Mouse (Mus musculus) hindbrain, embryonic 11.5 days (tissue): ENCODE data around the gene Rras2. TPM values are rescaled to one million over a fixed set of nuclear protein-coding genes. Genes with fewer than 3 reads are reported as not detected.

ENCODE experiments used
- ATAC-seq: fragments of 200-750 bp; cut with Nextera tagmentation; 2 replicates; pipeline ENCODE4 v1.8.0; 2017; ENCODE audit warnings: mild to moderate bottlenecking, moderate TSS enrichment, moderate library complexity; ENCODE audit not compliant: low FRiP score
- DNase-seq: peaks from one replicate; pipeline ENCODE4 v3.0.0-alpha.2; 2015; ENCODE audit warnings: low spot score
- H3K27ac ChIP-seq: fragments of 300-500 bp; sonication (generic); 2 replicates; pipeline ENCODE4 v1.5.1; 2014; ENCODE audit warnings: mild to moderate bottlenecking, low read depth, low read length
- H3K27me3 ChIP-seq: fragments of 300-500 bp; sonication (generic); 2 replicates; pipeline ENCODE4 v1.6.1; 2014; ENCODE audit warnings: mild to moderate bottlenecking, low read length, moderate library complexity, mixed read lengths; ENCODE audit not compliant: control insufficient read depth, insufficient read depth
- H3K36me3 ChIP-seq: fragments of 300-500 bp; sonication (generic); 2 replicates; pipeline ENCODE4 v1.6.1; 2014; ENCODE audit warnings: mild to moderate bottlenecking, low read length, moderate library complexity, mixed read lengths; ENCODE audit not compliant: control insufficient read depth, insufficient read depth
- H3K4me1 ChIP-seq: fragments of 300-500 bp; sonication (generic); replicated peaks from 2 replicates; pipeline ENCODE4 v1.6.1; 2014; ENCODE audit warnings: low read length, mixed read lengths; ENCODE audit not compliant: control insufficient read depth, insufficient read depth
- H3K4me2 ChIP-seq: fragments of 300-500 bp; sonication (generic); replicated peaks from 2 replicates; pipeline ENCODE4 v1.6.1; 2014; ENCODE audit warnings: mild to moderate bottlenecking, low read depth, low read length
- H3K4me3 ChIP-seq: fragments of 300-500 bp; sonication (generic); 2 replicates; pipeline ENCODE4 v1.5.1; 2014; ENCODE audit warnings: low read depth, low read length
- H3K9ac ChIP-seq: fragments of 300-500 bp; sonication (generic); 2 replicates; pipeline ENCODE4 v1.6.1; 2014; ENCODE audit warnings: low read depth, low read length
- H3K9me3 ChIP-seq: fragments of 300-500 bp; sonication (generic); 2 replicates; pipeline ENCODE4 v1.6.1; 2016; ENCODE audit warnings: low read length; ENCODE audit not compliant: control insufficient read depth
- WGBS: fragments of 180-500 bp; shearing (Covaris S2); extraction: QIAGEN DNeasy Blood & Tissue Kit; methylation state at CpG from one replicate; pipeline ENCODE4 v1.1.7; 2014; 5-methylcytosine and 5-hydroxymethylcytosine counted together
- polyA plus RNA-seq: library from polyadenylated mRNA; unstranded; fragments of >200 nt; fragmentation: Nextera tagmentation; extraction: Ambion mirVana; gene quantifications from 2 replicates; pipeline ENCODE4 v1.2.1, GENCODE M21; 2014

The Rras2 gene
- polyA plus RNA-seq, 1 experiment from 2014 or later = 24.3 TPM

GRCm38 (mm10) chr7:114086021-114086710 is 31.4 kb downstream of the Rras2 start:
- Histone ChIP-seq H3K4me3 (no peak overlapping the region), H3K36me3 (no peaks in the 10 kb centered on the region), H3K9ac (no peak overlapping the region), H3K9me3 (no peaks in the 10 kb centered on the region), H3K27ac (no peak overlapping the region), H3K27me3 (no peaks in the 10 kb centered on the region), H3K4me2 (no peak overlapping the region), H3K4me1 (no peaks in the 10 kb centered on the region)
- ATAC-seq = no peak
- 84% methylated on average over 6 of the region's 6 CpGs for WGBS
- no peak for DNase-seq

GRCm38 (mm10) chr7:114083760-114084159 is 33.8 kb downstream of the Rras2 start:
- ATAC-seq (no peak), DNase-seq (no peak)
- 72% methylated on average over 3 of the region's 3 CpGs for WGBS
- H3K9me3 ChIP-seq = no peaks in the 10 kb centered on the region
- H3K4me2 ChIP-seq = no peak overlapping the region
- H3K4me3 ChIP-seq = no peak overlapping the region
- H3K36me3 ChIP-seq = no peaks in the 10 kb centered on the region
- no peak overlapping the region for H3K27ac ChIP-seq
- H3K4me1 ChIP-seq = no peaks in the 10 kb centered on the region
- no peaks in the 10 kb centered on the region for H3K27me3 ChIP-seq
- no peak overlapping the region for H3K9ac ChIP-seq

- no peak overlapping the region for H3K9ac ChIP-seq
- H3K9me3 ChIP-seq = no peaks in the 10 kb centered on the region
- H3K4me2 ChIP-seq = no peak overlapping the region
- H3K27me3 ChIP-seq = no peaks in the 10 kb centered on the region
- H3K4me1 ChIP-seq = no peaks in the 10 kb centered on the region
- no peak overlapping the region for H3K27ac ChIP-seq
- no peaks in the 10 kb centered on the region for H3K36me3 ChIP-seq
- 75% methylated on average over 2 of the region's 2 CpGs for WGBS
- no peak overlapping the region for H3K4me3 ChIP-seq
- DNase-seq (no peak), ATAC-seq (no peak)
Observed at GRCm38 (mm10) chr7:114083088-114083487, 34.5 kb downstream of the Rras2 start.

GRCm38 (mm10) chr7:114081633-114082420 is 35.8 kb downstream of the Rras2 start:
- H3K4me3 ChIP-seq = no peak overlapping the region
- H3K36me3 ChIP-seq = no peaks in the 10 kb centered on the region
- no peaks in the 10 kb centered on the region for H3K9me3 ChIP-seq
- H3K9ac ChIP-seq = no peak overlapping the region
- no peak overlapping the region for H3K4me2 ChIP-seq
- H3K27me3 ChIP-seq = no peaks in the 10 kb centered on the region
- ATAC-seq = no peak
- no peak overlapping the region for H3K27ac ChIP-seq
- no peaks in the 10 kb centered on the region for H3K4me1 ChIP-seq
- WGBS = 90% methylated on average over 21 of the region's 21 CpGs
- DNase-seq = no peak

DNA sequence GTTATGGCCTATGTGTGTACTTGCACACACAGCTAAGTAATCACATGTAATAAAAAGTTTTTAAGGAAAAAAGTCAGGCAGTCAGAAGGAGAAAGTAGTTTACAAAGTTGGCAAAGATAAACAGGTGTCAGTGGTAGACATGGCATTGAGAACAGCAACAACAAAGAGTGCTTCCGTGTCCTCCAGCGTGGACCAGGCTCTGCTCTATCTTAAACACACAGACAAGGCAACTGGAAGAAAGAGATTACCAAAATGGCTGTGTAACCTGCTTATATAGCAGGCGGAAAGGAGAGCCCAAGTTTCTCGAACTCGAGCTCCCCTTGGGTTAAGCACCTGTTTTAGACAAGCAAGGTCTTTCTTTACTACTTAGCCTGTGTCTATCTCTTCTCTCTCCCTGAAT is 37.3 kb downstream of the Rras2 start:
- Histone ChIP-seq H3K4me2 (no peak overlapping the region), H3K9ac (no peak overlapping the region)
- no peak for ATAC-seq

DNA sequence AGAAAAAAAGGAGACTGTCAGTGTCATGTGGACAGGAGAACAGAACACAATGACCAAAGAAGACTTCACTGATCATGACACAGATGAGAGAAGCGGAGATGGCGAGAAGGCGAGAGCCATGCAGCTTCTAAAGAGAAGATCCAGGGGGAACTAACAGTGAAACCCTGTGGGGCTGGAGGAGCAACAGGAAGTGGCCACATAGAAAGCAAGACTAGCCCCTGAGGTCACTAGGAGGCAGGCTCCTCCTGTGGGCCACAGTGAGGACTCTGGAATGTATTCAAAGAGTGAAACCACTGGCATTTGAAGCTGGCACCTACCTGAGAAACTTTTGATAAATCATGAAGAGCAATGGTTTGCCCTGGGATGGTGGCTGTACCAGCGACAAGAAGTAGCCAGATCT is 38.2 kb downstream of the Rras2 start:
- ATAC-seq (no peak), DNase-seq (no peak)
- Histone ChIP-seq H3K4me1 (no peaks in the 10 kb centered on the region), H3K27ac (no peak overlapping the region), H3K4me3 (no peak overlapping the region), H3K9me3 (no peaks in the 10 kb centered on the region), H3K9ac (no peak overlapping the region), H3K4me2 (no peak overlapping the region), H3K36me3 (no peaks in the 10 kb centered on the region), H3K27me3 (no peaks in the 10 kb centered on the region)
- WGBS = 97% methylated on average over 4 of the region's 4 CpGs

More for the DNA sequence above, 37.3 kb downstream of the Rras2 start:
- Histone ChIP-seq H3K9me3 (no peaks in the 10 kb centered on the region), H3K27me3 (no peaks in the 10 kb centered on the region), H3K4me1 (no peaks in the 10 kb centered on the region), H3K27ac (no peak overlapping the region), H3K4me3 (no peak overlapping the region), H3K36me3 (no peaks in the 10 kb centered on the region)
- DNase-seq = no peak
- WGBS = 95% methylated on average over 5 of the region's 5 CpGs

DNA sequence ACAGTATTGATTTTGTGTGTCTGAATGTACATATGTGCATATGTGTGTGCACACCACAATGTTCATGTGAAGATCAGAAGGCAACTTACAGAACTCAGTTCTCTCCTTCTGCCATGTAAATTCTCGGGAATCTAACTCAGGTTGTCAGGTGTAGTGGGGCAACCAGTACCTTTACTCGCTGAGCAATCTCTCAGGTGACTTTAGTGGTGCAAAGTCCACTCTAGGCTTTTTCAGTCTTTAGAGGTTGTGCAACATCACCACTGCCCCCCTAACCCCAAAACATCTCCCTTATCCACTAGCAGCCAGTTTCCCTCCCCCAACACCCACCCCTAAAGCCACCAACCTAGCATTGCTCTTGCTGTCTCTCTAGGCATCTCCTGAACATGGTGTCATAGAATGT is 43.0 kb downstream of the Rras2 start:
- Histone ChIP-seq H3K27ac (no peak overlapping the region), H3K4me1 (0 out of 2 replicates have a peak, but pooled peaks cover 2% of the 10 kb centered on the region), H3K9me3 (no peaks in the 10 kb centered on the region), H3K36me3 (no peaks in the 10 kb centered on the region), H3K27me3 (no peaks in the 10 kb centered on the region), H3K4me3 (no peak overlapping the region), H3K9ac (no peak overlapping the region), H3K4me2 (no peak overlapping the region)
- no peak for ATAC-seq
- 95% methylated on average over 2 of the region's 2 CpGs for WGBS
- DNase-seq = no peak

GRCm38 (mm10) chr7:114074133-114074532 is 43.4 kb downstream of the Rras2 start:
- Histone ChIP-seq H3K36me3 (no peaks in the 10 kb centered on the region), H3K4me2 (no peak overlapping the region), H3K9ac (no peak overlapping the region), H3K4me1 (0 out of 2 replicates have a peak, but pooled peaks cover 2% of the 10 kb centered on the region), H3K4me3 (no peak overlapping the region), H3K27ac (no peak overlapping the region), H3K27me3 (no peaks in the 10 kb centered on the region), H3K9me3 (no peaks in the 10 kb centered on the region)
- 47% methylated on average over 7 of the region's 7 CpGs for WGBS
- ATAC-seq = no peak
- DNase-seq = no peak
